Mouse (Mus musculus) brain, embryonic 18.5 days (tissue): Measurements from ENCODE around the gene Nfib.

Experiments used
- DNase-seq: peaks from one replicate; pipeline ENCODE4 v3.0.0-alpha.2; 2012; ENCODE audit warnings: low read depth, low spot score

Nfib gene

DNA sequence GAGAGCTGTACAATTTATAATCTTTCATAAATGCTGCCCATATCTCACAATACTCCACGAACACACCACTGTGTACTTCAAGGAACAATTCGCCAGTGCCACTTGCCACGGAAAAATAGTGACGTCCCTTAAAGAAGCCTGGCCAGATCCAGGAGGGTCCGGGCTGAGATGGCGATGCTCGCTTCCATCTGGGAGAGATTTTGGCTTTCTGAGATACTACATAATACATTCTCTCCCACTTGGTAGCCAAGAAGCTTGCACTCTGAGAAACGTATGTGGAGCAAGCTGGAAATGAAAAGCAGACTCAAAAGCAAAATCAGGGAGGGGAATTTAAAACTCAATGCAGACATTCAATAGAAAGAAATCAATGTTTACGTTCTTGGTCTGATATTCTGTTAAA, 313.1 kb downstream of the Nfib start:
- no peak for DNase-seq

DNA sequence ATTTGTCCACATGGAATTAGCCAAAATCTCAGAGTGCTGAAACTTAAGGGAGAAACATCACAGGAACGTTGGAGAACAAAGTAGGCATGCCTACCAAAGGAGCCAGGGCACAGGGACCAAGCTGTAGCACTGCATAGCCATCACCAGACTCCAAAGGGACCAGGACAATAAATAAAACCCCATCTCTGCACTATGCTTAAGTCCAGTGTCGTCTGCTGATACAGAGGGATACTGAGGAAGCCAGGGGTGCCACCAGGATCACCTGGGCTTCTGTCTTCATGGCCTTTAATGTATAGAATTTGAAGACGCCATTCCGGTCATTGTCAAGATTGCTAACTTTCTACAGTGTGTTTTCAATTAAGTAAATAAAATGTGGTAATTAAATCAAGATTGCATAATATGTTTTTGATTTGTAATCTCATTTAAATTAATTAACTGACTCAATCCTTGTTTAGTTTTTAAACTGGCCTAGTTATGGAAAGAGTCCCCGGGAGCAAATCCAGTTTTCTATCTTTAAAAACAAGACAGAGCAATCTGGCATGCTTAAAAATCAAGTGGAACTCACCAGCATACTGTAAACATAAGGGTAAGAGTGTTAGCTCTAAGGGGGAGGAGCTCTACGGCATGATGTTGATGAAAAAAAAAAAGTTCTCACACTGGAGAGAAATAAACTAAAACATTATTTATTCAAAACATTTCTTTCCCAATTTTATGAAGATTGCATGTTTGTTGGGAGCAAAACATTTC, 313.7 kb downstream of the Nfib start:
- no peak for DNase-seq

DNA sequence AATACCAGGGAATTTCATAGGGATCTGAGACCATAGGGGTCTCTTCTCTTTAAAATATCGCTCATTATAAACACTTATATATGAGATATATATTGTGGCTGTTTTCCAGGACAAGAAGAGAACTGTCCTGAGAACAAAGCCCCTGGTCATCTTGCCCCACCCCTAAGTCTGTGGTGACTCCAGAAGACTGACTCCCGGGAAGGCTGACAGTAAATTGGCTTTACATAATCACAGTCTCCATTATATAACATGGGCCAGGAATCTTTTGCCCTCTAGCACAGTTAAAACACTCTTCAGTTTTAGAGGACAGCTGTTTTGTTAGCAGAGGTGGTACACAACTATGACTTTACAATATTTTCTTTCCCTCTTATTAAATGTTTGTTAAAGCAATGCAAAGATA, 315.0 kb downstream of the Nfib start:
- DNase-seq: no peak

DNA sequence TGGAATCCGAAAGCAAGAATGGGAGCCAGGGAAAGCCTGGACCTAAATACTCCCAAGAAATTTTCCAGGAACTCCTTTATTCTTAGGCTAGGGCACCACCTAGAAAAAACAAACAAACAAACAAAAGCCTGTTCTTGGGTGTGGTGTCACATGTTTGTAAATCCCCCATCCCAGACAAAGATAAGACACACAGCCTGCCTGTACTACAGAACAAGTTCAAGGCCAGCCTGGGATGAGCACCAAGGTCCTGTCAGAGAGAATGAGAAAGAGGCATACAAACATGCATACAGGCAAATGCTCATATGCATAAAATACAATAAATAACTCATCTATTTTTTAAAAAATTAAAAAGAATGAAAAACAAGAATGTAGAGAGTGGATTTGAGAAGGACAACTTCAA, 315.7 kb downstream of the Nfib start:
- DNase-seq: no peak

DNA sequence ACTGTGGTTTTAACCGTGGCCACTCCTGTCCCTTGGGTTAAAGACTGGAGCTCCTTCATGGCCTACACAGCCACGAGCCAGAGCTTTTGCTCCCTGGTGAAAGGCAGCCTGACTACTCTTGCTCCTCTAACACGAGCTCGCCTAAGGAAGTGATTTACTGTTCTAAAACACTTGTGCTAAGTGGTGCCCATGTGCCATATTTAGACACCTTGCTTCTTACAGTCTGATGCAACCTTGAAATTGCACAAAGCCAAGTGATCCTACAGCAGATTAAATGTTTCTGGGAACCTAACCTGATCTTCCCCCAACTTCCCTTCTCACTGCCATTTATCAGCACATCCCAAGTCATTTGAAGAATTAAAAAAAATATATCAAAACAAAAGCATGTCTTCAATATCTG, 317.9 kb downstream of the Nfib start:
- DNase-seq: no peak

DNA sequence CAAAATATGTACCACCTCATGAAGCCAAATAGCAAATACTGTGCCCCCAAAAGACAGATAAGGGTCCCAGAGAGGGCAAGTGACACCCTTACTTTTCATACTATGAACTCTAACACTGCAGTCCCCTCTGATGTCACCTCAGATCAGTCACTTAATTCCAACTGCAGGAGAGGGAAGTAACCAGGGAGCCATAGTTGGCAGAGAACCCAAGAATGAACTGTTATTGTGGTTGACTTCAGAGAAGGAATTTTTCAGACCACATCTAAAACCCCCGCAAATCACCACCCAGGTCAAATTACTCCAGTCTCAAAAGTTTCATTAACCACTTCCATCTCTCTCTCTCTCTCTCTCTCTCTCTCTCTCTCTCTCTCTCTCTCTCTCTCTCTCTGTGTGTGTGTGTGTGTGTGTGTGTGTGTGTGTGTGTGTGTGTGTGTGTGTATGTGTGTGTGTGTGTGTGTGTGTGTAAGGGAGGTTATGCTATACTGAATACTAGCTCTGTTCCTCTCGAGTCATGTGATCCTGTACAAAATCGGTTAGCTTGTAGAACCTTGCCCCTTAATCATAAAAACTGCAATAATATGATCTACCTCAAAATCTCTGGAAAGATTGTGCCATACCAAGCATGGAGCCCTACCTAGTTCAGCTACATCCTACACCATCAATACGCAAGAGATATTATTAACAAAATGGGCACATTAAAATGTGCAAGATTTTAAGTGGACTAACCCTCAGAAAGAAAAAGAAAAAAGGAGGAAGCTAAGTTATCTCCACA, 319.1 kb downstream of the Nfib start:
- no peak for DNase-seq

DNA sequence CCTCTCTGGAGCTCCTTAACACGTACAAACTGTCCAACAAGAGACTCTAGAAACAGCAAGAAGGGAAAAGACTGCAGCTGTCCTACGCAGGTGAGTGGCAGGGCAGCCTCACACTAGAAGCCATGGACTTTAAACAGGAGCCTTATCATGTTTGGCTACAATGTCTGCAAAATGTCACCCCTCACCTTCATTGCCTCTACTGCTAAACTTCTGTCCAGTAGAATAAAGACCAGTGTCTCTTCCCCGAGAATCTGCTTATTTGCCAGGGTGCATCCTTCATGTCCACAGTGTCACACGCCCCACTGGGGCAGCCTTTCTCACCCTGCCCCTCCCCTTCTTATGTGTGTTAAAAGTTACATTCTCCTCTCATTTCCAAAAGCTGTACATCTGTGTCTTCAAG, 319.9 kb downstream of the Nfib start:
- DNase-seq: no peak

DNA sequence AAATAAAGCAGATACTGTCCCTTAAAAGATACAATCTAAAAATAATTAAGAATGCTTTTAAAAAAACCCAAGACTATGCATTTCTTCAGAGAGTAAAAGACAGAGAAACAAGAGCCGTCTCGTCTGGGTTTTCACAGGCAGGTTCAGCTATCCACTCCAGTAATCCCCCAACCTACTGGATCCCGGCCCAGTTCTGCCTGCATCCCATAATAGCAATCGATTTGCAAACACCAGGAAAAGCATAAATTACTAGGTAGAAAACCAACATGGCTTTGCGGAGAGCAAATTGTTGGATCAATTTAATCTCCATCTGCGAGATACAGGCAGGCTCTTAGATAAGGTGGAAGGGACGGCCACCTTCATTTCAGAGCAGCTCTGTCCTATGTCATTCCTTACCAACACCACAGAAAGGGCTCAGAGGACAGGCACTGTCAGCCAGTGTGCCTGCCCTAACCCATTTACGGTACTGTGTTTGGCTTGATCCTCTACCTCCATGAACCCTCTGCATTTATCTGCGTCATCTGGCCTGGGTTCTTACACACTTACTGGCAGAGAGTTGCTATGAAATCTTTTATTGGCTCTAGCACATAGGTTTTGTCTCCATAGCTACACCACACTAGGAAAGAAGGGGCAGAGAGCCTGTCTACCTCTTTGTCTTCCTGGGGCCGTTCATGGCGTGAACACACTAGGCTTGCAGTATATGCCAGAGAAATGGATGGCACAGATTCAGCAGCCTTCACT, 321.4 kb downstream of the Nfib start:
- DNase-seq: no peak

DNA sequence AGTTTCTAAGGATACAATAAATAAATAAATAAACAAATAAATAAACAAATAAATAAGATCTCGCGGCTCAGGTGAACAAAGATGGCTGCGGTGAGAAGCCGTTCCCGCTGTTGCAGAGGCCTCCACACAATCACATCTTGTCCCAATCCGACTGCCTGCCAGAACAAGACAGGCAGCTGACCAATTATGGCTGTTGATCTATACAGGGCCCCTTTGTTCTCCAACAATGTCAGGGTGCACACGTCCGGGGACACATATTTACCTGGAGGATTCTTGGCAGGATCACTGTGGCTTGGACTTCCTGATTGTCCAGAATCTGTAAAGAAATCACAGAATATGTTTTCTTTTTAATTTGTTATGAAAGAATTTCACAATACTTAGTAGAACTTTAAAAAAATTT, 322.2 kb downstream of the Nfib start:
- no peak for DNase-seq

DNA sequence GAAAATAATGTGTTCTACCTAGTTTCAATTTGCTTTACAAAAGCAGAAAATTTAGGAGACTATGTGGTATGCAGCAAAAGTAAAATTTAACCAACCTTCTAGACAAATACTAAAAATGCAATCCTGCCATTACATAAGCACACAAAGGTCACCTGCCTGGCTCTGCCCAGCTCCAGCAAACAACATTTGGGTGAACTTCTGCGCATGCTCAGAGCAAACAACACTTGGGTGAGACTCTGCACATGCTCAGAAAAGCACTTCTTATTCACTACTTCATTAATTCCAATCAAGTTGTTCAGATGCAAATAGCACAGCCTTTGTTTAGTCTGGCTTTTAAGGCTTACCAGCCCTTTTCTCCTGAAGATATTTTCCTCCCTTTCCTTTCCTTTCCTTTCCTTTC, 323.8 kb downstream of the Nfib start:
- no peak for DNase-seq

DNA sequence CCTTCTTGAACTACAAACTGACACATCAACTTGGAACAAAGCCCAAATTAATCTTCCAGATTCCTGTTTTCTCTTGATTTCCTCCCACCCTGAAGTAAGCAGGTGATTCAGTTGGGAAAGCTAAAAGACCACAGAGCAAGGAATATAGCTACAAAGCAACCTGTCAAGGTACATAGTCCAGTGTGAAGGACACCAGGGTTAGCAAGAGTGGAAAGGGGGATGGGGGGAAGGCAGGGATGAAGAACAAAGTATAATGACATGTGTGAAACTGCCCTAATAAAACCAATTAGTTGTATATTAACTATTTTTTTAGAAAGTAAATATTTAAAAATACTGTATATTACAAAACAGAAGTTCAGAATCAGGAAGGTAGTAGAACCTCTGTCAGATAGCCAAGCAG, 325.0 kb downstream of the Nfib start:
- DNase-seq: no peak

DNA sequence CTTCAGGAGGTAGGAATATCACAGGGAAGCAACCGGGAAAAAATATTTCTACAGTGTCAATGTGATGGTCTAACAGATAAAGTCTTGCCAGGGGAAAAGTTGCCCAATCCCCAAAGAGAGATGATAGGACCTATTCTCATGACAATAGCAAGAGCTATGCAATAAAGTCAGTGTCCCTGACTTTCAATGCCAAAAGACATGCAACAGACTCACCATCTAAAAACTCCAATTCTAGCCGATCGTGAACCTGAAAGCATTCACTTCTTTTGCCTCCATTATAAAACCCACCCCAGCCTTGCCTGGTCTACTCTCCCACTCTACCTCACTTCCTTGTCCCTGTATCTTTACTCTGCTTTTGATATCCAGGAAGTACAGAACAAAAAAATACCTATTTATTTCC, 327.5 kb downstream of the Nfib start:
- no peak for DNase-seq

DNA sequence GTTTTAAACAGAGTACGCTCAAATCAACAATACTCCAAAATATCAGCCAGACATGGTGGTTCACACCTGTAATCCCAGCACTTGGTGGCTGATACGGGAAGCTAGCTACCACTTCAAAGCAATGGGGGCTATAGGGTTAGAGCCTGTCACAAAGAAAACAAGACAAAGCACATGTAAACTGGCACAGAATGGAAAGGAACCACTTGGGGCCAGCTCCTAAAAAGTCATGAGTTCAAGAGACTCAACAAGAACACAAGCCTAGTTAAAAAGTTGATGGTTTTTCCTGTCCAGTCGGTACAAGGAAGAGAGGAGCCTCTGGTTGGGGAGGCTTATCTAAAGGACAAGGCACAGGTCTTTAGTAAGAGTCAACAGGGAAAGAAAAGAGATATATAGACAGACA, 327.9 kb downstream of the Nfib start:
- DNase-seq: no peak

DNA sequence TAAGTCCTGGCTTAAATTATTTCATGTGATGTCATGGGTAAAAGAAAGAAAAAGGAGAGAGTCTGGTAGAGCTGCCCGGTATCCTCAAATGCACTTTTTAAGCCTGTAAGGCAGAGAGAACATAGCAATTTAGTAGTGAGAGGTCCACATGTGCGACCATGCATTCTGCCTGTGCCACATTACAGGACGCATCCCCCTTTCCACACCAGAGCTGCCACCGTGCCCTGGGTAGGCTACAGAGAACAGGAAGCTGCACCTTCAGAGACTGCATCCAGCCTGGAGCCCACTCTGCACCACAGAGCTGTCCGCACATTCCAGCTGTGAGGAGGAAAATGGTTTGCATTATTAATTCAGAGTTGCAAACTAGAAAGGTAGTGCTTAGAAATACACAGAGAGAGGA, 331.0 kb downstream of the Nfib start:
- no peak for DNase-seq

DNA sequence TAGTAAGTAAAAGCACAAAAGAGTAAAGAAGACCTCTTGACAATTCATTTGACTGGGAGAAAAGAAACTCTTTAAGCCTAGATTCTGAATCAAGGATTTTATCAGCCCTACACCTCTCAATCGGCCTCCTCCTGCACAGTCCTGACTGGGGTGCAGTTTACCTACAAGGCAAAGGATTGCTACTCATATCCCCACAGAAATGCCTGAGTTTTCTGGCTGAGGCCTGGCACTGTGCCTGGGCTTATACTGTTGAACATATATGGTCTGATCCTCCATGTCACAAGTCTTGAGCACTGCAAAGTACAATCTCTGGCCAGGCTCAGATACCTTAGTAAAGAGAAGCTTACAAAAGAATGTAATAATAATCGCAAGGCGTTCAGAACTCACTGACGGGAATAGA, 333.3 kb downstream of the Nfib start:
- no peak for DNase-seq

DNA sequence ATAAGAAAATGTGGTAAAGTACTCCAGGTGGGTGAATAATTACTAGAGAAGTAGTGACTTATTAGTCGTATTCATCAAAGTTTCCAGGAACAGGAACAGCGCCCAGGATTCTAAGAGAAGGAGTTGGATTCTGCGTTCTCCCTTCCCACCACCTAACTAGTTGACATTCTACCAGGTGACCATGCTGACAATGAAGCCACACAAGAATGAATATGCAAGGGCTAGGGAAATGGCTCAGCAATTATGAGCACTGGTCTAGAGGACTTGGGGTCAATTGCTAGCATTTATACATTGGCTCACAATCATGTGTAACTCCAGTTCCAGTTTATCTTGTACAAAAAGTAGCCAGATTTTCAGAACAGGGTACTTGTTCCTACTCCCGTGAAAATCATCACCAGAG, 334.1 kb downstream of the Nfib start:
- DNase-seq: no peak

DNA sequence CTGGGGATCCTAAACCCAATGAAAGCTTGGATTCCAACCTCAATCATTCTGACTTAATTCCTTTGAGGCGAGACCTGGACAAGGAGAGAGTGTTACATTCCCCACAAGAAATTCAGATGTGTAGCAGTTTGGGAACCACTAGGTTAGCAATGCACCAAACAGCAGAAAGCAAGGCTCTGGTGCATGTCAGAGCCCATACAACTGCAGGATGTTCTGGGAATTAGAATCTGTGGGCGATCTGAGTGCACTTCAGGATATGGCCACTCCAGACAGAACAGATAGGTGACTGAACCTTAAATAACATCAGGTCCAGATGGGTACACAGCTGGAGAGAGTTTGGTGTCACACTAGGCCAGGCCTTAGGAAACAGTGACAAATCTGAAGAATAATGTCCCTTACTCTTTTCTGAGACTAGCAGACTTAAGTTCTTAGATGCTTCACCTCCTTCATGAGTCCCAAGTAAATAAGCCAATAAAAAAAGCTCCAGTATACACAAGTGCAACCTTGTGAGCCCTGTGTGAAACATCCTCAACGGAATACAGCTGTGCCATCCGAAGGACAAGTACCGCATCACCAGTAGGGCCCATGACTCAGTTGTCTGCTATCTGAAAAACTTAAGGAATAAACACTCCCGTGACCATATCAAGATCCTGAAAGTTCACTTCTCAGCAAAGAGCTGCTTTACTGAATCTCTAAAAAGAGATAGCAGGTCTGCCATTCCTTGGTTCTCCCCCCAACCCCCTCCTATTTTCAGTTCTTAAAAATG, 336.4 kb downstream of the Nfib start:
- no peak for DNase-seq

DNA sequence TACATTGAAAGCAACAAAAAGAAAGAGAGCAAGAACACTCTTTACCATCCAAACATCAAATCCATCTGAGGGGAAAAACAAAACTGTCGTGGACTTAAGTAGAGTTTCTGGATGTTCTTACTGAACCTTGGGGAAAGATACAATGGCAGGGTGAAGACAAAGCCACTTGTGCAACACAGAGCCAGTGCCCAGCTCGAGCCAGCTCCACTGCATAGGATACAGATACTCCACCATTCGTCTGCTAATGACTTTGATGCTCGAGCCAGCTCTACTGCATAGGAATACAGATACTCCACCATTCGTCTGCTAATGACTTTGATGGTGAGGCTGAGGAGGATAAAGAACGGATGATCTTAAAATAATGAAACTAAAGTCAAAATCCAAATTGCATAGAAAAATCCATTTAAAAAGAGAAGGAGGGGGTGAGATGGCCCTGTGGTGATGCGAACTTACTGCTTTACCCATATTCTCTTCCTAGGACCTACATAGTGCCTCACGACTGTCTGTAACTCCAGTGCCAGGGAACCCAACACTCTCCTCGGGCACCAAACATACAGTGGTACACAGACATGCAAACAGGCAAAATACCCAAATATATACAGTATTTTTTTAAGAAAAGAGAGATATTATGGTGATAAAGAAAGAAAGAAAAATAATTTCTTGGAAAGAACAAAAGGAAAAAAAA, 337.3 kb downstream of the Nfib start:
- DNase-seq: no peak

DNA sequence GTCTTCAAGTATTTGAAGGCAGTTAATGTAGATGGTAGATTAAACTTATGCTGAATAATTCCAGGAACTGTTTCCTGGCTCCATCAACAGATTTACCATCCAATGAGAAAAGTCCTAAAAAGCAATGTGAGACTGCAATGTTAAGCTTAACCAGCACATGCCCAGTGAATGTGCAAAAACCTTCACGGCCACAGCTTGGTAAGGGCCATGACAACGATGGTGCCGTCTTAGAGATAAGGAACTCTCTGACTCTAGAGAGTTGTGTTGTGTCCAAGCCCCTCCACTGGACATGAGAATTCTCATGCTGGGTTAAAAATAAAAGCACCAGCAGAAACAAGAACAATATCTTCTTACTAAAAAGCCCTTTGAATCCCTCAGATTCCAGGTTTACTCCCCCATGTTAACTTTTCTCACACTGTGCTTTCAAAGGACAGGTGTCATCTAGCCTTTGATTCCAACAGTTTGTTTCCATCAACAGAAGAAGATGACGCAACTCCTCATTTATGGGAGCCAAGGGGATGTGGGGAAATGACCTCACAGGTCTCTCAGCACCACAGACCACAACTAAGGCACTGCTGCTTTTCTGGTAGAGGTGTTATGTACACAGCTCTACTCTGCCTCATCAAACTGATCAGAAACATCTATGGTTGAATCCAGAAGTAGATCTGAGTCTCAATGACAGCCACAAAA, 340.7 kb downstream of the Nfib start:
- no peak for DNase-seq

DNA sequence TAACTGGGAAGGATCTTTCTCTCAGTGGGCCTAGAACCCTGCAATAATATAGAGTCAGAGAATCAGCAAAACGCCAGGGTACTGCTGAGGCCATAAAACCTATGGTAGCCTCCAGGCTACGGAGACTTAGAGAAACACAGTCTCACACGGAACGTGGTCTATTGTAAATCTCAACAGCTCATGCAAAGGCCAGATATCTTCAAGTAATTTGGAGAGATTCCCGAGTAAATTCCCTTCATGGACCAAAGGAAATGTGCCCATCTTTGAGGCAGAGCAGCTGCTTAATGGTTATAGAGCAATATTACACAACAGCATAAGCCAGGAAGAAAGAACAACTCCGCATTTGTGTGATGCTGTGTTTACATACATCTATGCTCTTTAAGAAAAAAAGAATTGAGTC, 341.6 kb downstream of the Nfib start:
- DNase-seq: no peak

DNA sequence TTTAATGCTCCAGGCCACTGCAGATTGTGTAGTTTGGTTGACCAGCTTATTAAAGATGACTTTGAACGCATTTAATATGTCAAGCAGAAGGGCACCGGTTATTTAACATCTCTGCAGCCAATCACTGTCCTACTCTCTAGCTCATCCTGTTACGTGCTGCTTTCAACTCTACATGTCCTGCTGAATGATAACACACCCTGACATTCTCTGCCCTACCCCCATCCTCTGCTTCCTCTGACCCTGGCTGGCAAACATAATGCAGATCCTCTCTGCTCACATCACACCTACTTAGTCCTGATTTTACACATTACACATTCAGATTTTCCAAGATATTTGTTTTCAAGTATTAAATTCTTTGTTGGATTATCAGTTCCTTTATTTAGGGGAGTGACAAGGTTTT, 343.3 kb downstream of the Nfib start:
- no peak for DNase-seq
